Mouse (Mus musculus) limb, embryonic 15.5 days (tissue): ENCODE results near the gene Dytn. TPM values are rescaled to one million over a fixed set of nuclear protein-coding genes. Genes with fewer than 3 reads are reported as not detected.

Experiments used
- ATAC-seq: fragments of 200-750 bp; cut with Nextera tagmentation; 2 replicates; pipeline ENCODE4 v1.8.0; 2017; ENCODE audit warnings: low read depth, moderate TSS enrichment; ENCODE audit not compliant: insufficient number of reproducible peaks, low FRiP score, low TSS enrichment
- H3K27ac ChIP-seq: fragments of 300-500 bp; sonication (generic); 2 replicates; pipeline ENCODE4 v1.5.1; 2015; ENCODE audit warnings: moderate library complexity, mild to moderate bottlenecking, inconsistent platforms
- H3K27me3 ChIP-seq: fragments of 300-500 bp; sonication (generic); 2 replicates; pipeline ENCODE4 v1.6.1; 2015; ENCODE audit warnings: inconsistent platforms
- H3K36me3 ChIP-seq: fragments of 300-500 bp; sonication (generic); 2 replicates; pipeline ENCODE4 v1.6.1; 2015; ENCODE audit warnings: inconsistent platforms
- H3K4me1 ChIP-seq: fragments of 300-500 bp; sonication (generic); 2 replicates; pipeline ENCODE4 v1.6.1; 2015; ENCODE audit warnings: inconsistent platforms
- H3K4me2 ChIP-seq: fragments of 300-500 bp; sonication (generic); 2 replicates; pipeline ENCODE4 v1.6.1; 2015; ENCODE audit warnings: mild to moderate bottlenecking, inconsistent platforms
- H3K4me3 ChIP-seq: fragments of 300-500 bp; sonication (generic); 2 replicates; pipeline ENCODE4 v1.5.1; 2015; ENCODE audit warnings: mild to moderate bottlenecking, inconsistent platforms
- H3K9ac ChIP-seq: fragments of 300-500 bp; sonication (generic); 2 replicates; pipeline ENCODE4 v1.6.1; 2015; ENCODE audit warnings: inconsistent platforms
- H3K9me3 ChIP-seq: fragments of 300-500 bp; sonication (generic); 2 replicates; pipeline ENCODE4 v1.6.1; 2016; ENCODE audit warnings: inconsistent platforms
- WGBS: fragments of 180-500 bp; shearing (Covaris S2); methylation state at CpG from one replicate; pipeline ENCODE4 v1.1.7; 2015; 5-methylcytosine and 5-hydroxymethylcytosine counted together
- polyA plus RNA-seq: library from polyadenylated mRNA; unstranded; fragments of >200 nt; fragmentation: Nextera tagmentation; extraction: Ambion mirVana; gene quantifications from 2 replicates; pipeline ENCODE4 v1.2.1, GENCODE M21; 2015

Gene Dytn
- polyA plus RNA-seq, 1 experiment from 2014 or later = not detected

GRCm38 (mm10) chr1:63573864-63574611 is 112.7 kb downstream of the Dytn start:
- no peaks in the 10 kb centered on the region for H3K27me3 ChIP-seq
- no peaks in the 10 kb centered on the region for H3K4me1 ChIP-seq
- no peaks in the 10 kb centered on the region for H3K36me3 ChIP-seq
- no peaks in the 10 kb centered on the region for H3K9me3 ChIP-seq
- no peak for ATAC-seq
- H3K9ac ChIP-seq = no peak overlapping the region
- WGBS = 45% methylated on average over 12 of the region's 12 CpGs
- H3K4me3 ChIP-seq = no peak overlapping the region
- no peak overlapping the region for H3K27ac ChIP-seq
- H3K4me2 ChIP-seq = no peak overlapping the region

GRCm38 (mm10) chr1:63573432-63573831 is 113.3 kb downstream of the Dytn start:
- no peaks in the 10 kb centered on the region for H3K36me3 ChIP-seq
- no peak overlapping the region for H3K4me2 ChIP-seq
- no peaks in the 10 kb centered on the region for H3K4me1 ChIP-seq
- no peak overlapping the region for H3K27ac ChIP-seq
- 64% methylated on average over 6 of the region's 6 CpGs for WGBS
- no peak overlapping the region for H3K9ac ChIP-seq
- H3K27me3 ChIP-seq = no peaks in the 10 kb centered on the region
- no peaks in the 10 kb centered on the region for H3K9me3 ChIP-seq
- no peak overlapping the region for H3K4me3 ChIP-seq
- ATAC-seq = no peak

Other genes starting within 250 kb of the Dytn start
- 1.5 and 2.5 TPM in 2 replicates for gene Adam23, start 241.0 kb downstream of the Dytn start, polyA plus RNA-seq
- gene Gm39653, start 71.0 kb downstream of the Dytn start, polyA plus RNA-seq = not detected in 2 replicates
- gene Mdh1b, start 43.4 kb upstream of the Dytn start, polyA plus RNA-seq = not detected in 2 replicates
- gene Fastkd2, start 43.7 kb upstream of the Dytn start, polyA plus RNA-seq = 41.3 and 43.7 TPM in 2 replicates
- gene 4933402D24Rik, start 82.3 kb upstream of the Dytn start, polyA plus RNA-seq = 0.22 TPM in 1 of 2 replicates, not detected in the other